In the genomic region with DNA sequence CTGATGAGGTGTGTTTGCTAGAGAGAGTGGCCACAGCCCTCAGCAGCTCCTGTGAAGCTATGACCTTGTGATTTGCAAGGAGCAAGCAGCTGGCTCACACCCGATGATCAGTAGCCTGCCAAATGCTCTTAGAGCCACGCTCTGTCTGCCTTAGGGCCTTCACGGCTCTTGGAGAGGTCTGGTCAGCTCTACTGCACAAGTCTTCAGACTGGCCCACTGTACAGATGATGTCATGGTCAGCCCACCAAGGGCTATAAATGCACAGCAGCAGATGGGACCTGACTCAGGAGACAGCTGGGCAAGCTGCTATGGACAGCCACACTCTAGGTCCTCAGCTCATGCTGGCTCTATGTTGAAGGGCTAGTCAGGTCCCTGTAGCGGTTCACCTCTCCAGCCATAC, we compare ENCODE assay signal across 12 mouse cellular contexts.
DNase-seq lines count a peak whose midpoint lies in the region; ATAC-seq and TF ChIP-seq lines count a peak whose summit lies in the region.
"Had no signal": no experiment of that assay in that cellular context is flagged by ENCODE, and none has a peak within 500 bp of the region (broad histone marks: within the 10 kb centered on the region; RNA-seq: fewer than 3 reads in every experiment).

No protein-coding gene starts in this region.

- TF ChIP-seq CTCF in stomach, postnatal 0 days (IDR thresholded peaks at IDR 0.05; ENCODE audit: low read depth), result no peak

- DNase-seq in hindbrain, embryonic 10.5 days (ENCODE audit: low spot score), result no peak
- no peak for DNase-seq in hindbrain, embryonic 14.5 days (ENCODE audit: low spot score)
- DNase-seq in retina, postnatal 1 day, result peak; percentile 41
- no peak for DNase-seq in retina, embryonic 14.5 days (ENCODE audit: low spot score)
- peak; percentile 8 for DNase-seq in mesoderm, embryonic 11.5 days (ENCODE audit: low read depth, low spot score)
- peak; percentile 19 for DNase-seq in telencephalon, adult 2 months (ENCODE audit: low read depth, low spot score)
- no peak for DNase-seq in stomach, postnatal 0 days (ENCODE audit: low spot score)
- DNase-seq: cerebellum, adult 11 months; gastrocnemius, postnatal 14 days; thymus, adult 2 months had no signal

- H3K27me3 ChIP-seq in hindbrain, embryonic 10.5 days (ENCODE audit: insufficient read depth, poor library complexity, severe bottlenecking), result no peaks in the 10 kb centered on the region
- no peaks in the 10 kb centered on the region for H3K27me3 ChIP-seq in hindbrain, embryonic 14.5 days (ENCODE audit: control insufficient read depth, insufficient read depth, low read length)
- no peaks in the 10 kb centered on the region for H3K27me3 ChIP-seq in stomach, postnatal 0 days (ENCODE audit: control insufficient read depth, insufficient read depth, low read length)

- no peak overlapping the region for H3K4me3 ChIP-seq in hindbrain, embryonic 10.5 days
- no peak overlapping the region for H3K4me3 ChIP-seq in hindbrain, embryonic 14.5 days (replicated peaks; ENCODE audit: low read length)
- H3K4me3 ChIP-seq in stomach, postnatal 0 days (ENCODE audit: low read depth, low read length), result no peak overlapping the region
- H3K4me3 ChIP-seq: forebrain, embryonic 10.5 days had no signal

- no peak for TF ChIP-seq EP300 in stomach, postnatal 0 days (optimal IDR thresholded peaks at IDR 0.05)

- peaks cover 34% of the 10 kb centered on the region for H3K4me1 ChIP-seq in hindbrain, embryonic 10.5 days (replicated peaks)
- H3K4me1 ChIP-seq in hindbrain, embryonic 14.5 days (replicated peaks; ENCODE audit: control insufficient read depth, insufficient read depth, low read length), result peaks cover 13% of the 10 kb centered on the region
- H3K4me1 ChIP-seq in stomach, postnatal 0 days (replicated peaks; ENCODE audit: control insufficient read depth, insufficient read depth), result no peaks in the 10 kb centered on the region

- H3K36me3 ChIP-seq in hindbrain, embryonic 10.5 days, result no peaks in the 10 kb centered on the region
- H3K36me3 ChIP-seq in hindbrain, embryonic 14.5 days (replicated peaks; ENCODE audit: control insufficient read depth, insufficient read depth), result no peaks in the 10 kb centered on the region
- no peaks in the 10 kb centered on the region for H3K36me3 ChIP-seq in stomach, postnatal 0 days (ENCODE audit: control insufficient read depth, insufficient read depth, low read length)
- H3K36me3 ChIP-seq: forebrain, embryonic 10.5 days had no signal

- H3K27ac ChIP-seq in hindbrain, embryonic 10.5 days, result peak overlapping the region; percentile 50
- H3K27ac ChIP-seq in hindbrain, embryonic 14.5 days, result no peak overlapping the region
- no peak overlapping the region for H3K27ac ChIP-seq in stomach, postnatal 0 days (replicated peaks)
- H3K27ac ChIP-seq: forebrain, embryonic 10.5 days had no signal

- H3K9ac ChIP-seq in hindbrain, embryonic 14.5 days, result no peak overlapping the region
- no peak overlapping the region for H3K9ac ChIP-seq in stomach, postnatal 0 days (ENCODE audit: low read length)

- H3K9me3 ChIP-seq in hindbrain, embryonic 10.5 days, result no peaks in the 10 kb centered on the region
- no peaks in the 10 kb centered on the region for H3K9me3 ChIP-seq in hindbrain, embryonic 14.5 days (ENCODE audit: control insufficient read depth, low read length)
- H3K9me3 ChIP-seq in stomach, postnatal 0 days (ENCODE audit: control insufficient read depth, low read length), result no peaks in the 10 kb centered on the region
- H3K9me3 ChIP-seq: forebrain, embryonic 10.5 days had no signal

- WGBS in hindbrain, embryonic 10.5 days, result 76% methylated on average over 4 of the region's 4 CpGs
- 67% methylated on average over 4 of the region's 4 CpGs for WGBS in hindbrain, embryonic 14.5 days
- 69% methylated on average over 4 of the region's 4 CpGs for WGBS in stomach, postnatal 0 days

- no peak overlapping the region for H3K4me2 ChIP-seq in hindbrain, embryonic 14.5 days (replicated peaks)
- H3K4me2 ChIP-seq in stomach, postnatal 0 days (replicated peaks; ENCODE audit: low read depth), result no peak overlapping the region

- ATAC-seq in hindbrain, embryonic 14.5 days (ENCODE audit: low FRiP score), result no peak
- no peak for ATAC-seq in stomach, postnatal 0 days (ENCODE audit: low FRiP score, low TSS enrichment)
- ATAC-seq: inflammation-experienced regulatory T-cells, adult 6 months had no signal

Comparison
In these comparisons a context has a peak if more than half of its experiments do, and no peak if none do; other contexts are left out.
1. DNase-seq: peak in retina, postnatal 1 day (single experiment), mesoderm, embryonic 11.5 days (single experiment) and telencephalon, adult 2 months (single experiment); none in hindbrain, embryonic 10.5 days (single experiment), hindbrain, embryonic 14.5 days (single experiment), retina, embryonic 14.5 days (single experiment) and stomach, postnatal 0 days (single experiment).